Mouse (Mus musculus) forebrain, embryonic 16.5 days (tissue): ENCODE data around the gene Lyrm9. TPM values are rescaled to one million over a fixed set of nuclear protein-coding genes. Genes with fewer than 3 reads are reported as not detected.

Experiments used
- ATAC-seq: fragments of 200-750 bp; cut with Nextera tagmentation; 2 replicates; pipeline ENCODE4 v1.8.0; 2017; ENCODE audit warnings: mild to moderate bottlenecking, moderate library complexity
- H3K27ac ChIP-seq: fragments of 300-500 bp; sonication (generic); 2 replicates; pipeline ENCODE4 v1.5.1; 2014; ENCODE audit warnings: low read length, control low read depth
- H3K27me3 ChIP-seq: fragments of 300-500 bp; sonication (generic); replicated peaks from 2 replicates; pipeline ENCODE4 v1.6.1; 2014; ENCODE audit warnings: low read length; ENCODE audit not compliant: control insufficient read depth, insufficient read depth
- H3K36me3 ChIP-seq: fragments of 300-500 bp; sonication (generic); 2 replicates; pipeline ENCODE4 v1.6.1; 2014; ENCODE audit not compliant: control insufficient read depth, insufficient read depth
- H3K4me1 ChIP-seq: fragments of 300-500 bp; sonication (generic); replicated peaks from 2 replicates; pipeline ENCODE4 v1.6.1; 2014; ENCODE audit warnings: low read length; ENCODE audit not compliant: control insufficient read depth, insufficient read depth
- H3K4me2 ChIP-seq: fragments of 300-500 bp; sonication (generic); 2 replicates; pipeline ENCODE4 v1.6.1; 2014; ENCODE audit warnings: mild to moderate bottlenecking, low read length, control low read depth
- H3K4me3 ChIP-seq: fragments of 300-500 bp; sonication (generic); replicated peaks from 2 replicates; pipeline ENCODE4 v1.5.1; 2014; ENCODE audit warnings: mild to moderate bottlenecking, low read length, control low read depth
- H3K9ac ChIP-seq: fragments of 300-500 bp; sonication (generic); replicated peaks from 2 replicates; pipeline ENCODE4 v1.6.1; 2014; ENCODE audit warnings: low read depth, low read length, control low read depth
- H3K9me3 ChIP-seq: fragments of 300-500 bp; sonication (generic); 2 replicates; pipeline ENCODE4 v1.6.1; 2016; ENCODE audit warnings: low read length; ENCODE audit not compliant: control insufficient read depth
- WGBS: fragments of 180-500 bp; shearing (Covaris S2); extraction: QIAGEN DNeasy Blood & Tissue Kit; methylation state at CpG from one replicate; pipeline ENCODE4 v1.1.7; 2014; 5-methylcytosine and 5-hydroxymethylcytosine counted together
- polyA plus RNA-seq: library from polyadenylated mRNA; unstranded; fragments of >200 nt; fragmentation: Nextera tagmentation; extraction: Ambion mirVana; gene quantifications from 2 replicates; pipeline ENCODE4 v1.2.1, GENCODE M21; 2015

Gene Lyrm9
- polyA plus RNA-seq, 1 experiment from 2014 or later: 29.8 TPM

- H3K9me3 ChIP-seq: no peaks in the 10 kb centered on the region
- no peaks in the 10 kb centered on the region for H3K36me3 ChIP-seq
- H3K4me3 ChIP-seq: no peak overlapping the region
- WGBS: 6% methylated on average over 5 of the region's 5 CpGs
- no peaks in the 10 kb centered on the region for H3K27me3 ChIP-seq
- H3K9ac ChIP-seq: 0 out of 2 replicates have a peak overlapping the region, but pooled peaks have one; percentile 13
- ATAC-seq: peak; percentile 82
- H3K27ac ChIP-seq: peak overlapping the region; percentile 87
- peaks cover 30% of the 10 kb centered on the region for H3K4me1 ChIP-seq
- peak overlapping the region; percentile 40 for H3K4me2 ChIP-seq
Measured at GRCm38 (mm10) chr11:78792055-78792454, 34.3 kb upstream of the Lyrm9 start.

- no peaks in the 10 kb centered on the region for H3K36me3 ChIP-seq
- no peaks in the 10 kb centered on the region for H3K27me3 ChIP-seq
- WGBS: 7% methylated on average over 11 of the region's 11 CpGs
- H3K9ac ChIP-seq: 0 out of 2 replicates have a peak overlapping the region, but pooled peaks have one; percentile 13
- H3K9me3 ChIP-seq: no peaks in the 10 kb centered on the region
- peaks cover 30% of the 10 kb centered on the region for H3K4me1 ChIP-seq
- H3K4me3 ChIP-seq: no peak overlapping the region; the same call in 1 of the 2 replicates
- peak overlapping the region; percentile 40 for H3K4me2 ChIP-seq
- peak overlapping the region; percentile 87 for H3K27ac ChIP-seq
- peak; percentile 54 for ATAC-seq
Measured at GRCm38 (mm10) chr11:78792465-78792864, 33.9 kb upstream of the Lyrm9 start.

- Histone ChIP-seq H3K9ac (no peak overlapping the region), H3K4me1 (peaks cover 30% of the 10 kb centered on the region), H3K9me3 (no peaks in the 10 kb centered on the region), H3K4me3 (no peak overlapping the region), H3K36me3 (no peaks in the 10 kb centered on the region), H3K4me2 (no peak overlapping the region), H3K27ac (no peak overlapping the region; the same call in 1 of the 2 replicates), H3K27me3 (no peaks in the 10 kb centered on the region)
- WGBS: 80% methylated on average over 11 of the region's 11 CpGs
- ATAC-seq: no peak
Measured at GRCm38 (mm10) chr11:78793116-78793515, 33.3 kb upstream of the Lyrm9 start.

GRCm38 (mm10) chr11:78796072-78796729 lies 30.2 kb upstream of the Lyrm9 start:
- H3K27me3 ChIP-seq: no peaks in the 10 kb centered on the region
- no peak overlapping the region for H3K27ac ChIP-seq
- 89% methylated on average over 10 of the region's 10 CpGs for WGBS
- no peaks in the 10 kb centered on the region for H3K36me3 ChIP-seq
- H3K4me2 ChIP-seq: no peak overlapping the region
- H3K4me3 ChIP-seq: no peak overlapping the region
- no peaks in the 10 kb centered on the region for H3K9me3 ChIP-seq
- no peak for ATAC-seq
- H3K4me1 ChIP-seq: peaks cover 20% of the 10 kb centered on the region
- no peak overlapping the region for H3K9ac ChIP-seq

- Histone ChIP-seq H3K4me1 (peaks cover 20% of the 10 kb centered on the region), H3K27ac (no peak overlapping the region), H3K9me3 (no peaks in the 10 kb centered on the region), H3K36me3 (no peaks in the 10 kb centered on the region), H3K27me3 (no peaks in the 10 kb centered on the region), H3K4me2 (no peak overlapping the region), H3K9ac (no peak overlapping the region), H3K4me3 (no peak overlapping the region)
- ATAC-seq: no peak
- 97% methylated on average over 4 of the region's 4 CpGs for whole genome bisulfite sequencing
Measured at GRCm38 (mm10) chr11:78801094-78801493, 25.3 kb upstream of the Lyrm9 start.

- Histone ChIP-seq H3K9me3 (no peaks in the 10 kb centered on the region), H3K4me3 (no peak overlapping the region), H3K4me2 (no peak overlapping the region), H3K27me3 (no peaks in the 10 kb centered on the region), H3K36me3 (no peaks in the 10 kb centered on the region), H3K4me1 (peaks cover 28% of the 10 kb centered on the region), H3K9ac (no peak overlapping the region), H3K27ac (peak overlapping the region; percentile 21; the same call in 1 of the 2 replicates)
- 44% methylated on average over 14 of the region's 14 CpGs for WGBS
- peak; percentile 75 for ATAC-seq
Measured at GRCm38 (mm10) chr11:78803587-78804316, 22.6 kb upstream of the Lyrm9 start.

GRCm38 (mm10) chr11:78804551-78804950 lies 21.8 kb upstream of the Lyrm9 start:
- H3K4me2 ChIP-seq: no peak overlapping the region
- no peak overlapping the region for H3K4me3 ChIP-seq
- H3K27me3 ChIP-seq: no peaks in the 10 kb centered on the region
- no peak overlapping the region for H3K27ac ChIP-seq
- H3K9me3 ChIP-seq: no peaks in the 10 kb centered on the region
- peaks cover 28% of the 10 kb centered on the region for H3K4me1 ChIP-seq
- 81% methylated on average over 6 of the region's 6 CpGs for WGBS
- no peak overlapping the region for H3K9ac ChIP-seq
- no peaks in the 10 kb centered on the region for H3K36me3 ChIP-seq
- no peak for ATAC-seq

- Histone ChIP-seq H3K27ac (no peak overlapping the region), H3K9ac (no peak overlapping the region), H3K27me3 (no peaks in the 10 kb centered on the region), H3K36me3 (no peaks in the 10 kb centered on the region), H3K4me1 (peaks cover 28% of the 10 kb centered on the region), H3K4me3 (no peak overlapping the region), H3K9me3 (no peaks in the 10 kb centered on the region), H3K4me2 (no peak overlapping the region)
- no peak for ATAC-seq
- 63% methylated on average over 6 of the region's 6 CpGs for WGBS
Measured at GRCm38 (mm10) chr11:78805198-78805597, 21.2 kb upstream of the Lyrm9 start.

- H3K27me3 ChIP-seq: no peaks in the 10 kb centered on the region
- H3K27ac ChIP-seq: no peak overlapping the region
- WGBS: 36% methylated on average over 9 of the region's 9 CpGs
Measured at GRCm38 (mm10) chr11:78805691-78806137, 20.7 kb upstream of the Lyrm9 start.

More at GRCm38 (mm10) chr11:78805691-78806137, 20.7 kb upstream of the Lyrm9 start:
- Histone ChIP-seq H3K36me3 (no peaks in the 10 kb centered on the region), H3K9ac (no peak overlapping the region), H3K4me2 (no peak overlapping the region), H3K9me3 (no peaks in the 10 kb centered on the region), H3K4me1 (peaks cover 28% of the 10 kb centered on the region), H3K4me3 (no peak overlapping the region)
- ATAC-seq: no peak
